Mouse (Mus musculus): ENCODE data around the gene Frmpd1. TPM values are rescaled to one million over a fixed set of nuclear protein-coding genes. Genes with fewer than 3 reads are reported as not detected.
A peak's percentile ranks its signal among the peaks of the same experiment; 100 is the strongest.

Frmpd1 gene
- polyA plus RNA-seq, 1 experiment: 2.2 TPM

DNA sequence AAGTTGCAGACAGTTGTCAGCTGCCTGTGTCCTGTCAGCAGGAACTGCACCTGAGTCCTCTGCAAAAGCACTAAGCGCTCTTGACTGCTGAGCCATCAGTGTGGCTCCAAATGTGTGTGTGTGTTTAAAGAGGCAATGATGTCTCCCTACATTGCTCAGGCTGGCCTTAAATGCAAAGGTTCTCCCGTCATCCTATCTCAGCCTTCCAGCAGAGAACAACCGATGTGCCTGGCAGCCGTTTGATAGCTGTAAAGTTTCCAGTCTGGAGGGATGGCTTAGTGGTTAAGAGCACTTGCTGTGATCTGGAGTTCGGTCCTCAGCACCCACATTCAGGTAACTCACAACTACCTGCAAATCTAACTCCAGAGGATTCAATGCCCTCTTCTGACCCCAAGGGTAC is 56.7 kb downstream of the Frmpd1 start:
- DNase-seq (ENCODE audit: low read depth): no peak
- TF ChIP-seq POLR2A (IDR thresholded peaks at IDR 0.05; ENCODE audit: borderline replicate concordance, extremely low read depth, insufficient read depth, insufficient read length, poor library complexity, severe bottlenecking): no peak
- no peak for TF ChIP-seq CTCF (IDR thresholded peaks at IDR 0.05; ENCODE audit: borderline replicate concordance, extremely low read depth, insufficient read depth, insufficient read length)

DNA sequence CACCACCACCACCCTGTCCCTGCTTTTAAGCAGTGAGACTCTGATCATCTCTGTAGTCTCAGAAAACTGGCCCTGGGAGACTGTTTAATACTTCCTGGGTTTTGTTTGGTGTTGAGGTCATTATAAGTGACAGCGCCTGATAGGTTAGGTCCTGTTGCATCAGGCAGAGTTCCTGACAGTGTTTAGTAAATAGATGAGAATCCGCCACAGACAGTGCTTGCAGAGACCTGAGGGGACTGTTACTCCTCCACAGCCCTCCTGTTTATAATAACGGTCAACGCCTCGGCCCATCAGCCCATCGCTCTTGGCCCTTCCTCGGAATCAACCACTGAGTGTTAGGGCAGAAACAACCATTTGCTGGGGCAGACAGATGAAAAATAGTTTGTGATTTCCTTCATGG is 57.5 kb downstream of the Frmpd1 start:
- no peak for DNase-seq (ENCODE audit: low read depth)
- TF ChIP-seq CTCF (IDR thresholded peaks at IDR 0.05; ENCODE audit: borderline replicate concordance, extremely low read depth, insufficient read depth, insufficient read length): no peak
- no peak for TF ChIP-seq POLR2A (IDR thresholded peaks at IDR 0.05; ENCODE audit: borderline replicate concordance, extremely low read depth, insufficient read depth, insufficient read length, poor library complexity, severe bottlenecking)

DNA sequence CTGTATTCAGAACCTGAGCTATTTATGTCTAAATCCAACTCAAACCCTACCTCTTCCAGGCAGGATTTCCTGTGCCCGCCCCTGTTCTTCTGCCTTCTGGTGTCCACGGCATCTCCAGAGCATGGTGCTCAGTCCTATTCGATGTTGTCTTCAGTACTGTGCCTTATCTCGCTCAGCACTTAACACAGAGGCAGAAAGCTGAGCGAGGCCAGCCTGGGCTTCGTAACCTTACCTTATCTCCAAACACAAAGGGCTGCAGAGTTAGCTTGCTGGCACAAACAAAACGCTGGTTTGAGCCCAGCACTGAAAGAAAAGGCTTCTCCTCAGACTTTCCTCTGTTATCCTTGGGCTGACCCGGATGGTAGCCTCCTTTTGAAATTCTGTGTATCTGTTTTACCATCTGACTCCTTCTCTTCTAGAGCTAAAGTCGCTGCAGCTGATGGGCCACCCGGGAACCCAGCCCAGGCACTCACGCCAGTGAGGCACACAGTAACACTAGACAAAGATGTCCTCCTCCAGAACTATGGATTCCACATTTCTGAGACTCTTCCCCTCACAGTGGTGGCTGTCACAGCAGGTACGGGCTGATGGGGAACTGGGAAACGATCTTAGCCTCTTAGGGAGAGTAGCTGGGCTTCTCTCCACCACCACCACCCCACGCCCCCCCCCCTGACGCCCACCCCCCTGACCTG is 58.7 kb downstream of the Frmpd1 start:
- TF ChIP-seq CTCF (IDR thresholded peaks at IDR 0.05; ENCODE audit: borderline replicate concordance, extremely low read depth, insufficient read depth, insufficient read length): no peak
- TF ChIP-seq POLR2A (IDR thresholded peaks at IDR 0.05; ENCODE audit: borderline replicate concordance, extremely low read depth, insufficient read depth, insufficient read length, poor library complexity, severe bottlenecking): no peak
- DNase-seq (ENCODE audit: low read depth): no peak

DNA sequence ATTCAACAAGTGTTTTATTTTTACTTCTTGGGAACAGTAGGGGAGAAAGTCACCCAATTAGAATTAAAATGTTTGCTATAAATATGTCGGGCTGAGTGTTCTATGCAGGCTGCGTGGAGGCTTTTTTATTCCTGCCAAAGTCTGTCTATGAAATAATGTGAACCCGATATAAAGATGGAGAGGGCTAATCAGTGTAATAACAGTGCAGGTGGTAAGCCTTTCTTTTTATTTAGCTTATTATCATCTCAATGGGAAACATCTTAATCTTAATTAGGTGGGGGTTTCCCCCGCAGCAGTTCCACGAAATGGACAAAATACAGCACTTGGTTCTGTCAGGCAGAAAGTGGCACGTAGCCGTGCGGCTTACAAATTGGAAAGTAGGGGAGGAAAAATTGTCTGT is 66.6 kb downstream of the Frmpd1 start:
- TF ChIP-seq CTCF (IDR thresholded peaks at IDR 0.05; ENCODE audit: borderline replicate concordance, extremely low read depth, insufficient read depth, insufficient read length) (no peak), POLR2A (IDR thresholded peaks at IDR 0.05; ENCODE audit: borderline replicate concordance, extremely low read depth, insufficient read depth, insufficient read length, poor library complexity, severe bottlenecking) (no peak)

DNA sequence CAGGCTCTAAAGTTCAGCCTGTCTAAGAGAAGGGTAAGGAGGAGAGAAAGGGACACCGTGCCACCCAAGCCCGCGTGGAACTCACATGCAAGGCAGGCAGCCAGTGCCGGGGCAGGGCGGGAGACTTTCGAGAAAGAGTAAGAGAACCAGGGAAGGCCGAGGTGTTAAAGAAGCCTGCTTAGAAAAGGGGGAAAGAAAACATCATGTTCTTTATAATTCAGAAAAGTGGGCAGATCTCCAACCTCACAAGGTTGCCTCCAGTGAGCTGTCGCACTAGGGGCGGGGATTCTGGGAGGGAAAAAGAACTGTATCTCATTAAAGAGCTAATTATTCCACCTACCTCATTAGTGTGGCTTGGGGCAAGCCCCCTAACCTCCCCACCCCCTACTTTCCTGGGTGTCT is 68.2 kb downstream of the Frmpd1 start:
- TF ChIP-seq CTCF (IDR thresholded peaks at IDR 0.05; ENCODE audit: borderline replicate concordance, extremely low read depth, insufficient read depth, insufficient read length): no peak
- TF ChIP-seq POLR2A (IDR thresholded peaks at IDR 0.05; ENCODE audit: borderline replicate concordance, extremely low read depth, insufficient read depth, insufficient read length, poor library complexity, severe bottlenecking): no peak
- peak; percentile 88 for DNase-seq (ENCODE audit: low read depth)

More for the DNA sequence above, 66.6 kb downstream of the Frmpd1 start:
- peak; percentile 80 for DNase-seq (ENCODE audit: low read depth)

DNA sequence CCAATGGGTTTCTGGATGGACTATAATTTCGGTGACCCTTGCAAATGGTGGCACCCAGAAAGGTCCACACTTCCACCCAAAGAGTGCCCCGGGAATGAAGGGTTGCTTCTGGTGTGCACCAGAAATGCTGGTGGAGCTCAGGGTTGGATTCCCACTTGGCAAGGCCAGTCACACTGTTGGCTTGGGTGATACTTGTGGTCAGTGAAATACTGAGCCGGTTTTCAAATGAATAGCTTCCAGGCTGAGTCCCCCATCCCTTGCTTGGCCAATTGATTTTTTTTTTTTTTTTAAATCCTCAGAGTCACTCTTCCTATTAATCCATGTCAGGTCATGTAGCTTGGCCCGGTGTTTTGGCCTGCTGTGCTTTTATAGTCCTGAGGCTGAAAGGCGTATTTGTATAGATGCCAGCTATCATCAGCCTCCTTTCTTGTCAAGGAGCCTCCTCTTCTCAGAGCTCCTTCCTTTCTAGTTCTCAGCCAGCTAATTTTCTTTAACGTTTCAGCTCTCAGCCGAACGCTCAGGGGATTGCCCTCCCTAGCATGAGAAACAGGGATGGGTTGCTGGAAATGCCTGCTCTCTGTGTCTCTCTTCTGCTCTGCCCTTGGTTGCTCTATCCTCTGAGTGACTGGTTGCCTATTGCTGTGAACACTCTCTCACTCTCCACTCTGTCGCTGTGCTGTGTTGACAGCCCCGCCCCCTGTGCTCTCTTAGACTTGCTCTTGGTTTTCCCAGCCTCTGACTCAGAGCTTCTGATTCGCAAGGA is 69.3 kb downstream of the Frmpd1 start:
- no peak for TF ChIP-seq POLR2A (IDR thresholded peaks at IDR 0.05; ENCODE audit: borderline replicate concordance, extremely low read depth, insufficient read depth, insufficient read length, poor library complexity, severe bottlenecking)
- no peak for TF ChIP-seq CTCF (IDR thresholded peaks at IDR 0.05; ENCODE audit: borderline replicate concordance, extremely low read depth, insufficient read depth, insufficient read length)
- DNase-seq (ENCODE audit: low read depth): peak; percentile 77

DNA sequence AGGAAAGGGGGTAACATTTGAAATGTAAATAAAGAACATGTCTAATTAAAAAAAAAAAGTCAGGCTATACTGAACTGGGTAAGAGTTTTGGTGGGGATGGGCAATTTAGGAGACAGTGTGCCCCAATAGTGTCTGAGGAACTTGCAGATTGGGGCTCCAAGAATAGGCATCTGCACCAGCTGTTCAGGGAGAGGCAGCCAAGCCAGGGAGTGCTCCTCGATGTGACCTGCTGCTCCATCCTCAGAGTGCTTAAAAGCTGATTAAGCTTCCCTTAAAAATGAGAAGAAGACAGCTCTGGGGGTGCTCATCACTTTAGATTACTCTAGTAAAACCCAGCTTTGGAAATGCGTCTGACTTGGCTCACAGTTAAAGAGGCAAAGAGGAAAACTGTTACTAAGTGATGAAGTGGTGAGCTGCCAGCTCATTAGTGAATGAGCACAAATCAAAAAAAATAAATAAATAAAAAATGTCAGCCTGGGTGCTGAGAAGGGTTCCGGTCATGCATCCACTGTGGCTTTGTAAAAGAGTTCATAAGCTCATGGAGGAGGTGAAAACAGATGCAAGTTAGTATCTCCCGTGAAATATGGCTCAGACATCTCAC is 74.7 kb downstream of the Frmpd1 start:
- TF ChIP-seq POLR2A (IDR thresholded peaks at IDR 0.05; ENCODE audit: borderline replicate concordance, extremely low read depth, insufficient read depth, insufficient read length, poor library complexity, severe bottlenecking) (no peak), CTCF (IDR thresholded peaks at IDR 0.05; ENCODE audit: borderline replicate concordance, extremely low read depth, insufficient read depth, insufficient read length) (no peak)
- peak; percentile 52 for DNase-seq (ENCODE audit: low read depth)

DNA sequence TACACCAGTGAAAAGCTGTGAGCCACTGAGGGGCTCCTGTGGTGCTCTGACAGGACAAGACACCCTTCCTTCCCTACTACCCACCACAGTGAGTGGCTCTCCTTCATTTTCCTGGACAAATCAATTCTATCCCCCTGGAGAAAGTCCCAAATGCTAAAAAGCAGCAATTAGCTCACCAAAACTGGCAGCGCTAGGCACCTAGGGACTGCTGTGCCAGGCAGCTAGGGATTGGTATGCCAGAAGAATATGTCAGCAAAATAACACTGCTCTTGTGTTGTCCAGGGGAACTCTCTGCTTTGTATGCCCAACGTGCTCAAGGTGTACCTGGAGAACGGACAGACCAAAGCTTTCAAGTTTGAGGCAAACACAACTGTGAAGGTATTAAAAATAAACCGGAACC is 76.9 kb downstream of the Frmpd1 start:
- DNase-seq (ENCODE audit: low read depth): peak; percentile 40
- TF ChIP-seq POLR2A (IDR thresholded peaks at IDR 0.05; ENCODE audit: borderline replicate concordance, extremely low read depth, insufficient read depth, insufficient read length, poor library complexity, severe bottlenecking) (no peak), CTCF (IDR thresholded peaks at IDR 0.05; ENCODE audit: borderline replicate concordance, extremely low read depth, insufficient read depth, insufficient read length) (no peak)

DNA sequence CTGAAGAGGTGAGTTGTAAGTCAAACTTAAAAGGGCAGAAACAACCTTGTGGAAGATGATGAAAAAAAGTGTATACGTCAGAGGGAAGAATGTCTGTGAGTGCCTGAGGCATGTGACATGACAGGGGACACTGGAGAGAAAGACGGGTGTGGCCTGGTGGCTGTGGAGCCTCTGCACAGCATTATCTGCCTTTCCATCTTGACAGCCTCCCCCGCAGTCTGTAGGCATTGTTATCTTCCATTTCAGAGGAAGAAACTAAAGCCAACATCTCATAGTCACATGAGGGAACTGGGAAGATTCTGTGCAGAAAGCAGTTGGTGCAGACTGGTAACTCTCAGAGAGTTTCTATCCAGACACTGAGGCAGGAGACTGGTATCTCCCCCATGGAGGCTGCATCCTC is 83.2 kb downstream of the Frmpd1 start:
- no peak for TF ChIP-seq POLR2A (IDR thresholded peaks at IDR 0.05; ENCODE audit: borderline replicate concordance, extremely low read depth, insufficient read depth, insufficient read length, poor library complexity, severe bottlenecking)
- TF ChIP-seq CTCF (IDR thresholded peaks at IDR 0.05; ENCODE audit: borderline replicate concordance, extremely low read depth, insufficient read depth, insufficient read length): no peak
- DNase-seq (ENCODE audit: low read depth): no peak

DNA sequence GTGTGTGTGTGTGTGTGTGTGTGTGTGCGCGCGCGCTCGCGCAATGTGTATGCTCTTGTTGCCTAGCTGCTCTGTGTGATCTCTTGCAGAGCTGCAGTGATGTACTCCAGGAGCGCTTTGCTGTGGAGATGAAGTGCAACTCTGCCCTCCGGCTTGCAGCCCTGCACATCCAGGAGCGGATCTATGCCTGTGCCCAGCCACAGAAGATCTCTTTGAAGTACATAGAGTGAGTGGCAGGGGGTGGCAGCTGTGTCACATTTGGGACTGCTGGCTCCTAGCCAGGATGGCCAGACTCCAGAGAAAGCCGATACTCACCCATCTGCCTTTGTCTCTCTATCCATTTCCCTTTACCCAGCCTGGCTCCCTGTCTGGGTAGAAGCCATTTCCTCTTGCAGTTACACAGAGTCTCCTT is 86.4 kb downstream of the Frmpd1 start:
- peak; percentile 88 for DNase-seq (ENCODE audit: low read depth)
- no peak for TF ChIP-seq CTCF (IDR thresholded peaks at IDR 0.05; ENCODE audit: borderline replicate concordance, extremely low read depth, insufficient read depth, insufficient read length)
- no peak for TF ChIP-seq POLR2A (IDR thresholded peaks at IDR 0.05; ENCODE audit: borderline replicate concordance, extremely low read depth, insufficient read depth, insufficient read length, poor library complexity, severe bottlenecking)

DNA sequence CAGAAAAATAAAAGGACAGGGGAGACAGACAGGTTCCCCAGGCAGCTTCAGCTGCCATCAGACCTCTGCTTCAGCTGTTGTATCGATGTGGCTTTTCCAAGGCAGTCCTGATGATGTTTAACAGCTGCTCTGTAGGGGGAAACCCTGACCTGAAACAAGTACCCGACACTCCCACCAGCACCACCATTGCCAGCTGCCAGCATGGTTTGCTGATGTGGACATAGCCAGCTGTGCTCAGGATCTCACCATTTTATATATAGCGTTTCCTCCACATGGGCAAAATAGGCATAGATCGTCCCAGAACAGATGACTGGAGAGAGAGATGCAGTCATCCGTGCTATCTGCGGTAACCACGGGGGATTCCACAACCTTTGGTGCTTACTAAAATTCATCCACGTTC is 91.1 kb downstream of the Frmpd1 start:
- TF ChIP-seq CTCF (IDR thresholded peaks at IDR 0.05; ENCODE audit: borderline replicate concordance, extremely low read depth, insufficient read depth, insufficient read length) (no peak), POLR2A (IDR thresholded peaks at IDR 0.05; ENCODE audit: borderline replicate concordance, extremely low read depth, insufficient read depth, insufficient read length, poor library complexity, severe bottlenecking) (no peak)
- no peak for DNase-seq (ENCODE audit: low read depth)
